Mouse (Mus musculus): ENCODE data around the gene Rsph10b. TPM values are rescaled to one million over a fixed set of nuclear protein-coding genes. Genes with fewer than 3 reads are reported as not detected.

Rsph10b gene
- polyA plus RNA-seq, 1 experiment: not detected

GRCm38 (mm10) chr5:143930656-143931055, 2.2 kb upstream of the Rsph10b start:
- TF ChIP-seq POLR2A (IDR thresholded peaks at IDR 0.05; ENCODE audit: insufficient read depth, low read depth, low read length): no peak
- TF ChIP-seq CTCF (IDR thresholded peaks at IDR 0.05; ENCODE audit: insufficient read depth, low read depth, low read length): no peak
- no peak overlapping the region for H3K4me3 ChIP-seq (ENCODE audit: insufficient read depth, low read depth, low read length)
- no peak overlapping the region for H3K27ac ChIP-seq (ENCODE audit: insufficient read depth, low read depth, low read length)
- WGBS: 94% methylated on average over 12 of the region's 12 CpGs
- peaks cover 4% of the 10 kb centered on the region; the same call in 1 of the 2 replicates for H3K4me1 ChIP-seq (ENCODE audit: control insufficient read depth, insufficient read depth, low read length)

GRCm38 (mm10) chr5:143931863-143932580, 813 bp upstream of the Rsph10b start:
- Histone ChIP-seq H3K4me1 (ENCODE audit: control insufficient read depth, insufficient read depth, low read length) (peaks cover 7% of the 10 kb centered on the region), H3K27ac (ENCODE audit: insufficient read depth, low read depth, low read length) (no peak overlapping the region), H3K4me3 (ENCODE audit: insufficient read depth, low read depth, low read length) (no peak overlapping the region)
- TF ChIP-seq CTCF (IDR thresholded peaks at IDR 0.05; ENCODE audit: insufficient read depth, low read depth, low read length) (no peak), POLR2A (IDR thresholded peaks at IDR 0.05; ENCODE audit: insufficient read depth, low read depth, low read length) (no peak)
- 81% methylated on average over 6 of the region's 6 CpGs for WGBS

- Histone ChIP-seq H3K4me1 (ENCODE audit: control insufficient read depth, insufficient read depth, low read length) (peaks cover 7% of the 10 kb centered on the region), H3K4me3 (ENCODE audit: insufficient read depth, low read depth, low read length) (no peak overlapping the region; the same call in 1 of the 2 replicates), H3K27ac (ENCODE audit: insufficient read depth, low read depth, low read length) (no peak overlapping the region)
- TF ChIP-seq CTCF (IDR thresholded peaks at IDR 0.05; ENCODE audit: insufficient read depth, low read depth, low read length) (no peak), POLR2A (IDR thresholded peaks at IDR 0.05; ENCODE audit: insufficient read depth, low read depth, low read length) (no peak)
- 70% methylated on average over 11 of the region's 11 CpGs for WGBS
These were observed 579 bp downstream of the Rsph10b start for GRCm38 (mm10) chr5:143933414-143933813.

DNA sequence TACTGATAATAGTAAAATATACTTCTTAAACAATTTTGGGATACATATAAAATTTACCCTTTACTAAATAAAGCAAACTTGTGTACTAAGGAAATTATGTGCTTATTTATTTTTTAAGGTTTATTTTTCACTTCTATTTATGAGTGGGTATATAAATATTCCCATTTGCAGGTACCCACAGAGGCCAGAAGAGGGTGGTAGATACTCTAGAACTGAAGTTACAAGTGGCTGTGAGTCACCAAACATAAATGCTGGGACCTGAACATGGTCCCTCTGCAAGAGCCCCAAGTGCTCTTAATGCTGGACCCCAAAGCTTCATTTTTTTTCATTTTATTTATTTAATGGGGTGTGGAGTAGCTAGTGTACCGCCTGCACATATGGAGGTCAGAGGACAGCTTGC, 1.0 kb downstream of the Rsph10b start:
- Histone ChIP-seq H3K4me3 (ENCODE audit: insufficient read depth, low read depth, low read length) (no peak overlapping the region), H3K4me1 (ENCODE audit: control insufficient read depth, insufficient read depth, low read length) (peaks cover 7% of the 10 kb centered on the region), H3K27ac (ENCODE audit: insufficient read depth, low read depth, low read length) (no peak overlapping the region)
- WGBS: 90% methylated on average over 1 of the region's 1 CpGs
- TF ChIP-seq CTCF (IDR thresholded peaks at IDR 0.05; ENCODE audit: insufficient read depth, low read depth, low read length) (no peak), POLR2A (IDR thresholded peaks at IDR 0.05; ENCODE audit: insufficient read depth, low read depth, low read length) (no peak)

DNA sequence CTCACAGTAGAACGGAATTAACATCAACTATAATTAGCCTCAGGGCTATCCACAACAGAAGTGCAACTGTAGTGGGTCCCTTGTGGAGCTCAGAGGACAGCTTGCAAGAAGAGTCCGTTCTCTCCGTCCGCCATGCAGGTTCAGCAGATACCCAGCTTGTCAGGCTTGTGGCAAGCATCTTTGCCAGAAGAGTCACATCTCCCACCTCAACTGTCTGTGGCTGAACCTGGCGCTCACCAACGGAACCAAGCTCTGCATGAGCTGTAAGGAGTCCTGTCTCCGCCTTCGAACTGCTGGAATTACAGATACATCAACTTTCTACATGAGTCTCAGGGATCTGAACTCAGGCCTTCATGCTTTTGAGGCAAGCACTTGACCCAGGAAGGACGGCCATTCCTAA, 3.3 kb downstream of the Rsph10b start:
- Histone ChIP-seq H3K4me1 (ENCODE audit: control insufficient read depth, insufficient read depth, low read length) (peaks cover 7% of the 10 kb centered on the region), H3K4me3 (ENCODE audit: insufficient read depth, low read depth, low read length) (no peak overlapping the region), H3K27ac (ENCODE audit: insufficient read depth, low read depth, low read length) (no peak overlapping the region)
- TF ChIP-seq CTCF (IDR thresholded peaks at IDR 0.05; ENCODE audit: insufficient read depth, low read depth, low read length): no peak
- TF ChIP-seq POLR2A (IDR thresholded peaks at IDR 0.05; ENCODE audit: insufficient read depth, low read depth, low read length): no peak
- WGBS: 71% methylated on average over 9 of the region's 9 CpGs

DNA sequence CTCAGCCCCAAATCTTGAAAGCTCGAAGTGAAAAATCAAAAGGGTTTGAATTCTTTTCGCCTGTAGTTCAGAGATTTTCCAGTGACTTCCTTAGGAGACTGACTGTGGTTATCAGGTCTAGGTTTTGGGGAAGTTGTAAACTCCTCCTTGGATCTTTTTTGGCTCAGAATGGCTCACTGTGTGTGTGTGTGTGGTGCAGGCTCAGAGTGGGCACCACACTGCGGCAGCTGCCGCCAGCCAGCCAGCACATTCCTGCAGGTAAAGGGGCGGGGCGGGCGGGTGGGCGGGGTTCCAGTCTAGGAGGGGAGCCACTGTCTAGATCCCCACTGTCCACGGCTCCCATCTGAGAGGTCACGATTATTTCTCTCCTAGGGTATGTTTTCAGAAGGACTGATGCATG, 8.8 kb downstream of the Rsph10b start:
- 29% methylated on average over 10 of the region's 10 CpGs for WGBS
- TF ChIP-seq POLR2A (IDR thresholded peaks at IDR 0.05; ENCODE audit: insufficient read depth, low read depth, low read length) (no peak), CTCF (IDR thresholded peaks at IDR 0.05; ENCODE audit: insufficient read depth, low read depth, low read length) (no peak)
- H3K27ac ChIP-seq (ENCODE audit: insufficient read depth, low read depth, low read length): no peak overlapping the region
- H3K4me3 ChIP-seq (ENCODE audit: insufficient read depth, low read depth, low read length): no peak overlapping the region
- peaks cover 14% of the 10 kb centered on the region for H3K4me1 ChIP-seq (ENCODE audit: control insufficient read depth, insufficient read depth, low read length)

DNA sequence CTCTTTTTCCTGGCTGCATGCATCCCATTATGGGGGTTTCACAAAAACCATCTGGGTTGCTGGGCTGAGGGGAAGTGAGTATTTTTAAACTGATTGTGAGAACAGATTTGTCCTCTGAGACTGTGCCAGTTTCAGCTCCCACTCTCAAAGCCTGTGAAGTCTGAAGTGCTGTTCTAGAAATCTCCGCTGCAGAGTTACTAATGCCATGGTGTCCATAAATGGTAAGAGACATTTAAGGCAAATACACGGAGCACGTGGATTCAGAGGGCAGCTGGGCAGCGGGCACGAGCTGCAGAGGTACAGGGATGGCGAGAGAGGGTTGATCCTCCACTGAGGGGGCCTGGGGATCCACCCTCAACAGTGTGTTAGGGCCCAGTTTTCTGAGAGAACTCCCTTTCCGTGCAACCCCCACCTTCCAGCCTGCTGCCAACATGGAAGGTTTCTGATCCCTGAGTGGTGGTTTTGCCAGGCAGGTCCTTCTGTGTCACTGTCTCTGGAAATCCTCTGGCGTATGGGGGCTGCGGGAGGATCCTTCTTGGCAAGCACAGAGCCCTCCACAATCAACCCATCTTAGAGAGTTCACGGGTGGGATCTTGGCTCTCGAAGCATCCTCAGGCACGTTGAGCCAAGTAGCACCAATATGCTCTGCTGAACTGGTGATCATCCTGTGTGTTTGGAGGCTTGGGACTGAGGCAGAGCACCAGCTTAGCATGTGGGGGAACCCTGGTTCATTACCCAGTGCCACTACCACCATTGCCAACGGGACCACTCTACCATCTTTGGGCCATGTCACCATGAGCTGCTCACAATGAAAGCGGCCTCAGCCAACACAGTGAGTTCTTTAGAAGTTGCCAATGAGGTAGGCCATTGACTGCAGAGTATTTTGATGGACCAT, 10.6 kb downstream of the Rsph10b start:
- Histone ChIP-seq H3K27ac (ENCODE audit: insufficient read depth, low read depth, low read length) (peak overlapping the region; percentile 74), H3K4me3 (ENCODE audit: insufficient read depth, low read depth, low read length) (no peak overlapping the region), H3K4me1 (ENCODE audit: control insufficient read depth, insufficient read depth, low read length) (peaks cover 14% of the 10 kb centered on the region)
- 49% methylated on average over 14 of the region's 14 CpGs for WGBS
- TF ChIP-seq POLR2A (IDR thresholded peaks at IDR 0.05; ENCODE audit: insufficient read depth, low read depth, low read length) (no peak), CTCF (IDR thresholded peaks at IDR 0.05; ENCODE audit: insufficient read depth, low read depth, low read length) (no peak)

DNA sequence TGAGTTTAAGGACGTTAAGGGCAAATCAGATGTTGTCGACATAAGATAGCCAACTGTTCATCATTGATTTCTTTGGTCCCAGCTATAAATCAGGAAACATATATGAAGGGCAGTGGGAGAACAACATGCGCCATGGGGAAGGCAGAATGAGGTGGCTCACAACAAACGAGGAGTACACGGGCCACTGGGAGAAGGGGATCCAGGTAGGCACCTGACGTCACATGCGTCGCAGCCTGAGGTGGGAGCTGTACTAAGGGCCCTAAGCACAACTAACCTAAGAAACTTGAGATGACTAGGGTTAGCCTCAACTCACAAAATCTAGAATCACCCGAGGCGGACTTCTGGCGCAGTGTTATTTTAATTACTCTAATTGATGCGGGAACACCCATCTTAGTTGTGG, 15.5 kb downstream of the Rsph10b start:
- Histone ChIP-seq H3K4me3 (ENCODE audit: insufficient read depth, low read depth, low read length) (no peak overlapping the region), H3K4me1 (ENCODE audit: control insufficient read depth, insufficient read depth, low read length) (peaks cover 10% of the 10 kb centered on the region), H3K27ac (ENCODE audit: insufficient read depth, low read depth, low read length) (no peak overlapping the region)
- WGBS: 89% methylated on average over 12 of the region's 12 CpGs
- TF ChIP-seq CTCF (IDR thresholded peaks at IDR 0.05; ENCODE audit: insufficient read depth, low read depth, low read length) (no peak), POLR2A (IDR thresholded peaks at IDR 0.05; ENCODE audit: insufficient read depth, low read depth, low read length) (no peak)

DNA sequence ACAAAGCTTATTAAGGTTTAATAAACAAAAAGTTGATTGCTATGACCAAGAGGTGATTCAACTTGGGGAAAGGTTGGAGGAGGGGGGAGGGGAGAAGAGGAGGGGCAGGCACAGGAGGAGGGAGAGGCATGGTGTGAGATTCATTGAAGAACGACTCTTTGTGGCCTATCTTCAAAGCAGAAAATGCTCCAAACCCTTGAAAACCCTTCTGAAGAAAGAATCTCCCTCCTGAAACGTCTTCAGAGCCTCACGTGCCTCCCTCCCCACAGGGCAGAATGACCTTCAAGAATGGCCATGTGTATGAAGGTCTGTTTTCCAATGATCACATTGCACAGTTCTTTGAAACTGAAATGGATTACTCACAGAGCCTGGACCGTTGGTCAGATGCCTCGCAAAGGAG, 17.2 kb downstream of the Rsph10b start:
- no peak overlapping the region for H3K27ac ChIP-seq (ENCODE audit: insufficient read depth, low read depth, low read length)
- 49% methylated on average over 5 of the region's 5 CpGs for WGBS
- H3K4me3 ChIP-seq (ENCODE audit: insufficient read depth, low read depth, low read length): no peak overlapping the region
- no peaks in the 10 kb centered on the region for H3K4me1 ChIP-seq (ENCODE audit: control insufficient read depth, insufficient read depth, low read length)
- TF ChIP-seq POLR2A (IDR thresholded peaks at IDR 0.05; ENCODE audit: insufficient read depth, low read depth, low read length): no peak
- TF ChIP-seq CTCF (IDR thresholded peaks at IDR 0.05; ENCODE audit: insufficient read depth, low read depth, low read length): no peak

All from olfactory bulb, adult 2 months (tissue).